Mouse (Mus musculus) megakaryocyte, embryonic 14.5 days (primary cell): ENCODE results near the gene Nsmce1. TPM values are rescaled to one million over a fixed set of nuclear protein-coding genes. Genes with fewer than 3 reads are reported as not detected.

Experiments used
- H3K27me3 ChIP-seq: replicated peaks from 2 replicates; pipeline ENCODE3; 2012; ENCODE audit warnings: inconsistent platforms
- H3K36me3 ChIP-seq: replicated peaks from 2 replicates; pipeline ENCODE3; 2012; ENCODE audit warnings: low read length, inconsistent platforms, mixed read lengths
- H3K4me1 ChIP-seq: 2 replicates; pipeline ENCODE4 v1.6.1; 2012; ENCODE audit warnings: inconsistent platforms
- H3K4me3 ChIP-seq: replicated peaks from 2 replicates; pipeline ENCODE3; 2012; ENCODE audit warnings: moderate library complexity, mild to moderate bottlenecking, inconsistent platforms
- H3K9me3 ChIP-seq: 2 replicates; pipeline ENCODE4 v1.6.1; 2012; ENCODE audit warnings: inconsistent platforms
- FLI1 ChIP-seq: IDR thresholded peaks from 2 replicates; pipeline ENCODE4 v1.6.1; 2012; ENCODE audit warnings: low read length, inconsistent platforms, mixed read lengths
- GATA1 ChIP-seq: IDR thresholded peaks from 3 replicates; pipeline ENCODE4 v1.6.1; 2012; ENCODE audit warnings: mixed read lengths, low read length, inconsistent platforms, borderline replicate concordance
- polyA plus RNA-seq: library from polyadenylated mRNA; stranded (reverse); fragments of >175 nt; gene quantifications from 2 replicates; pipeline ENCODE4 v1.2.3, GENCODE M21; 2012; ENCODE audit warnings: low replicate concordance; ENCODE audit not compliant: insufficient read depth

The Nsmce1 gene
- polyA plus RNA-seq, 1 experiment = 12.8 TPM

GRCm38 (mm10) chr7:125492551-125492950, 1.2 kb upstream of the Nsmce1 start:
- no peaks in the 10 kb centered on the region for H3K9me3 ChIP-seq
- no peaks in the 10 kb centered on the region for H3K36me3 ChIP-seq
- H3K4me3 ChIP-seq = no peak overlapping the region
- H3K27me3 ChIP-seq = no peaks in the 10 kb centered on the region
- TF ChIP-seq FLI1 (no peak), GATA1 (no peak)
- peaks cover 58% of the 10 kb centered on the region for H3K4me1 ChIP-seq

- Histone ChIP-seq H3K4me3 (peak overlapping the region; percentile 93), H3K4me1 (peaks cover 62% of the 10 kb centered on the region), H3K9me3 (no peaks in the 10 kb centered on the region)
These were observed 364 bp upstream of the Nsmce1 start for GRCm38 (mm10) chr7:125491760-125492159.

GRCm38 (mm10) chr7:125489636-125490035, 1.8 kb downstream of the Nsmce1 start:
- peaks cover 51% of the 10 kb centered on the region for H3K4me1 ChIP-seq
- no peak for TF ChIP-seq GATA1
- peaks cover 25% of the 10 kb centered on the region for H3K36me3 ChIP-seq
- peak overlapping the region; percentile 43 for H3K4me3 ChIP-seq
- H3K27me3 ChIP-seq = no peaks in the 10 kb centered on the region
- no peaks in the 10 kb centered on the region for H3K9me3 ChIP-seq

More at GRCm38 (mm10) chr7:125491760-125492159, 364 bp upstream of the Nsmce1 start:
- Histone ChIP-seq H3K36me3 (peaks cover 4% of the 10 kb centered on the region), H3K27me3 (no peaks in the 10 kb centered on the region)
- TF ChIP-seq FLI1 (no peak), GATA1 (no peak)

GRCm38 (mm10) chr7:125488706-125489105, 2.7 kb downstream of the Nsmce1 start:
- H3K27me3 ChIP-seq = no peaks in the 10 kb centered on the region
- no peaks in the 10 kb centered on the region for H3K9me3 ChIP-seq
- no peak for TF ChIP-seq FLI1
- TF ChIP-seq GATA1 = no peak
- peaks cover 51% of the 10 kb centered on the region for H3K4me1 ChIP-seq
- H3K4me3 ChIP-seq = no peak overlapping the region
- H3K36me3 ChIP-seq = peaks cover 33% of the 10 kb centered on the region

DNA sequence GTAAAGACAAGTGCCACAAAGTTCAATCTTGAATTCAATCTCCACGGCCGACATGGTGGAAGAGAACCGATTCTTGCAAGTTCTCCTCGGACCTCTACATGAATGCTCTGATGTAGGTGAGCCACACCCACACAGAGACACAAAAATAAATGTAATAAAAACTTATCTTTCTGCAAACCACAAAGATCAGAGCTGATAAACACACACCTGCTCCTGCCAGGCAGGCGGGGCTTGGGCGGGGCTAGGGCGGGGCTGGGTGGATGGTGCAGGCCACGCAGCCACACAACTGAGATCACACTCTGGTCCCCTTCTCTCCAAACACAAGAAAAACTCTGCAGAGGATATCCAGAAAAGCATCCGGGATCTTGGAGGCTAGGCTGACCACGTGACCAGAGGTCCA, 4.3 kb downstream of the Nsmce1 start:
- Histone ChIP-seq H3K9me3 (no peaks in the 10 kb centered on the region), H3K36me3 (peaks cover 49% of the 10 kb centered on the region), H3K4me1 (peaks cover 55% of the 10 kb centered on the region), H3K4me3 (no peak overlapping the region), H3K27me3 (no peaks in the 10 kb centered on the region)
- TF ChIP-seq FLI1 (no peak), GATA1 (no peak)

DNA sequence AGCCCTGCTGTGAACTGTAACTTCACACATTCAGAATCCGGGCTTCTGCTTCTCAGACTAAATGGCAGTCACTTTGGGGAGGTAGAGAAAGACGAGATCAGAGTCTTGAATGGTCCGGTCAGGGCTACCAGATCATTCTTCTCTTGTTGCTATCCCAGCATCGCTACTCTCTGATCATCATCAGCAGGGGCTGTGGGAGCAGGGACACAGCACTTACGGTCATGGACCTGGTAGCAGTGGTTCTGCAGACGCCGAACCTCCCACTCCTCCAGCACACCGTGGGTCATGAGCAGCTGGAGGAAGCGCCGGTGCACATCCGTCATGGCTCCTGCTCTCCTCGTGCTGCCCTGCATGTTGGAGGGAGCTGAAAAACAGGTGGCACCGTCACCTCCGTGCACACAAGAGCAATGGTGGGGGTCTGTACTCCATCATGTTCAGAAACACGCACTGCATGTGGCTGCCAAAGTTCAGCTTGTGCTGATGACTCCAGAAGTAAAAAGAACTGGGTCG, 5.2 kb downstream of the Nsmce1 start:
- Histone ChIP-seq H3K9me3 (no peaks in the 10 kb centered on the region), H3K4me1 (peaks cover 48% of the 10 kb centered on the region), H3K36me3 (peaks cover 57% of the 10 kb centered on the region), H3K27me3 (no peaks in the 10 kb centered on the region), H3K4me3 (peak overlapping the region; percentile 25)
- TF ChIP-seq FLI1 = no peak
- no peak for TF ChIP-seq GATA1

GRCm38 (mm10) chr7:125484791-125485190, 6.6 kb downstream of the Nsmce1 start:
- H3K27me3 ChIP-seq = no peaks in the 10 kb centered on the region
- peaks cover 69% of the 10 kb centered on the region for H3K36me3 ChIP-seq
- H3K4me1 ChIP-seq = peaks cover 36% of the 10 kb centered on the region
- TF ChIP-seq FLI1 = no peak
- no peaks in the 10 kb centered on the region for H3K9me3 ChIP-seq
- H3K4me3 ChIP-seq = no peak overlapping the region

GRCm38 (mm10) chr7:125482886-125483285, 8.5 kb downstream of the Nsmce1 start:
- no peaks in the 10 kb centered on the region for H3K9me3 ChIP-seq
- H3K4me1 ChIP-seq = peaks cover 29% of the 10 kb centered on the region
- TF ChIP-seq GATA1 = no peak
- TF ChIP-seq FLI1 = no peak
- H3K4me3 ChIP-seq = no peak overlapping the region
- H3K36me3 ChIP-seq = peaks cover 80% of the 10 kb centered on the region
- no peaks in the 10 kb centered on the region for H3K27me3 ChIP-seq

GRCm38 (mm10) chr7:125482339-125482738, 9.1 kb downstream of the Nsmce1 start:
- no peak overlapping the region for H3K4me3 ChIP-seq
- TF ChIP-seq FLI1 (no peak), GATA1 (no peak)
- no peaks in the 10 kb centered on the region for H3K9me3 ChIP-seq
- H3K36me3 ChIP-seq = peaks cover 85% of the 10 kb centered on the region
- no peaks in the 10 kb centered on the region for H3K27me3 ChIP-seq
- H3K4me1 ChIP-seq = peaks cover 30% of the 10 kb centered on the region

GRCm38 (mm10) chr7:125480518-125480917, 10.9 kb downstream of the Nsmce1 start:
- H3K4me3 ChIP-seq = no peak overlapping the region
- H3K4me1 ChIP-seq = peaks cover 44% of the 10 kb centered on the region
- TF ChIP-seq GATA1 (no peak), FLI1 (no peak)
- H3K9me3 ChIP-seq = no peaks in the 10 kb centered on the region
- H3K36me3 ChIP-seq = peaks cover 84% of the 10 kb centered on the region
- H3K27me3 ChIP-seq = no peaks in the 10 kb centered on the region
